Mouse (Mus musculus) ES-E14 (cell line): Measurements from ENCODE around the gene Pkn3.

Source experiments
- CHD2 ChIP-seq: IDR thresholded peaks from 2 replicates; pipeline ENCODE4 v1.6.1; 2014; ENCODE audit warnings: mild to moderate bottlenecking, low read depth, low read length, inconsistent platforms
- HCFC1 ChIP-seq: IDR thresholded peaks from 2 replicates; pipeline ENCODE4 v1.6.1; 2012; ENCODE audit warnings: low read length, inconsistent platforms, borderline replicate concordance; ENCODE audit not compliant: insufficient read depth
- MAFK ChIP-seq: IDR thresholded peaks from 2 replicates; pipeline ENCODE4 v1.6.1; 2014; ENCODE audit warnings: mild to moderate bottlenecking, low read depth, low read length, inconsistent platforms; ENCODE audit not compliant: insufficient read depth
- ZC3H11A ChIP-seq: IDR thresholded peaks from 2 replicates; pipeline ENCODE4 v1.6.1; 2012; ENCODE audit warnings: low read depth, mild to moderate bottlenecking, inconsistent platforms, low read length, borderline replicate concordance
- ZNF384 ChIP-seq: IDR thresholded peaks from 2 replicates; pipeline ENCODE4 v1.6.1; 2012; ENCODE audit warnings: low read depth, low read length, inconsistent platforms

GRCm38 (mm10) chr2:30049831-30050230 is 27.7 kb upstream of the Pkn3 start:
- TF ChIP-seq CHD2 = no peak
- TF ChIP-seq ZC3H11A = no peak
- no peak for TF ChIP-seq HCFC1
- no peak for TF ChIP-seq ZNF384
- no peak for TF ChIP-seq MAFK
